Mouse (Mus musculus) liver, adult 2 months (tissue): ENCODE measurements around the gene Brf1. TPM values are rescaled to one million over a fixed set of nuclear protein-coding genes. Genes with fewer than 3 reads are reported as not detected.

Experiments used
- DNase-seq: peaks from one replicate; pipeline ENCODE4 v3.0.0-alpha.2; 2011; ENCODE audit warnings: low read depth, low spot score; ENCODE audit errors: extremely low read depth
- H3K27ac ChIP-seq: fragments of 200-500 bp; replicated peaks from 2 replicates; pipeline ENCODE4 v1.5.1; 2012; ENCODE audit warnings: low read depth, mild to moderate bottlenecking, control low read depth, inconsistent platforms, low read length; ENCODE audit not compliant: insufficient read depth
- H3K27me3 ChIP-seq: fragments of 200-500 bp; 2 replicates; pipeline ENCODE4 v1.6.1; 2012; ENCODE audit warnings: mild to moderate bottlenecking, moderate library complexity, low read length, inconsistent platforms; ENCODE audit not compliant: control insufficient read depth, insufficient read depth
- H3K36me3 ChIP-seq: fragments of 200-500 bp; 2 replicates; pipeline ENCODE4 v1.6.1; 2012; ENCODE audit warnings: low read length, inconsistent platforms; ENCODE audit not compliant: control insufficient read depth, insufficient read depth
- H3K4me1 ChIP-seq: fragments of 200-500 bp; 2 replicates; pipeline ENCODE4 v1.6.1; 2011; ENCODE audit warnings: low read length; ENCODE audit not compliant: control insufficient read depth, insufficient read depth
- H3K4me3 ChIP-seq: fragments of 200-500 bp; 2 replicates; pipeline ENCODE4 v1.5.1; 2011; ENCODE audit warnings: low read depth, mild to moderate bottlenecking, control low read depth, low read length, moderate library complexity; ENCODE audit not compliant: insufficient read depth
- H3K79me2 ChIP-seq: fragments of 200-500 bp; 2 replicates; pipeline ENCODE4 v1.6.1; 2012; ENCODE audit warnings: inconsistent platforms, mild to moderate bottlenecking, low read length, moderate library complexity; ENCODE audit not compliant: control insufficient read depth, insufficient read depth
- H3K9ac ChIP-seq: fragments of 200-500 bp; 2 replicates; pipeline ENCODE4 v1.6.1; 2012; ENCODE audit warnings: low read depth, mild to moderate bottlenecking, control low read depth, inconsistent platforms, low read length
- CTCF ChIP-seq: fragments of 200-500 bp; IDR thresholded peaks from 2 replicates; pipeline ENCODE4 v1.5.1; 2011; ENCODE audit warnings: low read depth, low read length, control low read depth
- POLR2A ChIP-seq: fragments of 200-500 bp; IDR thresholded peaks from 2 replicates; pipeline ENCODE4 v1.6.1; 2011; ENCODE audit warnings: low read length, control low read depth; ENCODE audit not compliant: insufficient read depth; ENCODE audit errors: extremely low read depth
- WGBS: fragments of 180-500 bp; shearing (Covaris S2); methylation state at CpG from one replicate; pipeline ENCODE4 v1.1.7; 2018; 5-methylcytosine and 5-hydroxymethylcytosine counted together
- polyA plus RNA-seq: library from polyadenylated mRNA; depleted of rRNA; stranded (reverse); fragments of >200 nt; gene quantifications from 2 replicates; pipeline ENCODE4 v1.2.3, GENCODE M21; 2012
- total RNA-seq: library from RNA; depleted of rRNA; stranded (reverse); fragments of >200 nt; gene quantifications from 2 replicates; pipeline ENCODE4 v1.2.3, GENCODE M21; 2014

The Brf1 gene
- total and polyA plus RNA-seq, 2 experiments, result 17.1 to 31.5 TPM

DNA sequence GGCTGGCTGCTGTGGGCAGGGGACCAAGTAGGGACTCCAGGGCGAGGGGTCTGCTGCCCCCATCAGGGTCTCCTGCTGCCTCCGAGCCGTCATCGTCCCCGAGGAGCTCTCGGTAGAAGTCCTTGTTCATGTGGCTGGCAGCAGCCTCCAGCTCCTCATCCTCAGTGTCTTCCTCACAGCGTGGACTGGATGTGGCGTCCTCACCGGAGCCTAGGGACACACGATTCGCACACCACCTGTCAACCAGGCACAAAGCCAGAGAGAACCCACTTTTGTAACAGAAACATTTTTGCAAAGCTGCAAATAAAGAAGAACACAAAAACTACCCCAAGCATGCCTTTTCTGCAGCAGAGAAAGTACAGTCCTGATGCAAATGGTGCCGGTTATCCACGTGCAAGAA, 34.7 kb downstream of the Brf1 start:
- Histone ChIP-seq H3K79me2 (no peaks in the 10 kb centered on the region), H3K27ac (no peak overlapping the region), H3K9ac (no peak overlapping the region), H3K4me1 (no peaks in the 10 kb centered on the region), H3K27me3 (no peaks in the 10 kb centered on the region), H3K4me3 (no peak overlapping the region), H3K36me3 (peaks cover 43% of the 10 kb centered on the region)
- 93% methylated on average over 13 of the region's 13 CpGs for WGBS
- no peak for DNase-seq
- TF ChIP-seq CTCF (no peak), POLR2A (no peak)

GRCm38 (mm10) chr12:112961872-112962271, 38.6 kb downstream of the Brf1 start:
- DNase-seq, result no peak
- H3K27ac ChIP-seq, result no peak overlapping the region
- no peak overlapping the region for H3K4me3 ChIP-seq
- H3K36me3 ChIP-seq, result peaks cover 26% of the 10 kb centered on the region
- 74% methylated on average over 5 of the region's 5 CpGs for WGBS
- TF ChIP-seq POLR2A (no peak), CTCF (no peak)
- H3K27me3 ChIP-seq, result no peaks in the 10 kb centered on the region
- H3K9ac ChIP-seq, result no peak overlapping the region
- H3K79me2 ChIP-seq, result no peaks in the 10 kb centered on the region
- no peaks in the 10 kb centered on the region for H3K4me1 ChIP-seq

- DNase-seq, result no peak
- H3K9ac ChIP-seq, result no peak overlapping the region
- H3K79me2 ChIP-seq, result no peaks in the 10 kb centered on the region
- no peak for TF ChIP-seq POLR2A
- TF ChIP-seq CTCF, result no peak
- no peak overlapping the region for H3K4me3 ChIP-seq
- H3K27me3 ChIP-seq, result no peaks in the 10 kb centered on the region
- no peaks in the 10 kb centered on the region for H3K4me1 ChIP-seq
- peaks cover 23% of the 10 kb centered on the region for H3K36me3 ChIP-seq
- 83% methylated on average over 7 of the region's 7 CpGs for WGBS
- no peak overlapping the region for H3K27ac ChIP-seq
Measured at GRCm38 (mm10) chr12:112961428-112961827, 39.1 kb downstream of the Brf1 start.

- 83% methylated on average over 8 of the region's 8 CpGs for WGBS
- Histone ChIP-seq H3K4me1 (no peaks in the 10 kb centered on the region), H3K27ac (no peak overlapping the region), H3K36me3 (peaks cover 18% of the 10 kb centered on the region), H3K27me3 (no peaks in the 10 kb centered on the region), H3K9ac (no peak overlapping the region), H3K4me3 (no peak overlapping the region), H3K79me2 (no peaks in the 10 kb centered on the region)
- no peak for TF ChIP-seq CTCF
- TF ChIP-seq POLR2A, result no peak
- no peak for DNase-seq
Measured at GRCm38 (mm10) chr12:112959421-112959820, 41.1 kb downstream of the Brf1 start.

- no peak overlapping the region for H3K9ac ChIP-seq
- no peaks in the 10 kb centered on the region for H3K4me1 ChIP-seq
- no peak for DNase-seq
- 60% methylated on average over 4 of the region's 4 CpGs for WGBS
- no peaks in the 10 kb centered on the region for H3K27me3 ChIP-seq
- TF ChIP-seq CTCF, result peak; percentile 55
- no peak for TF ChIP-seq POLR2A
- H3K36me3 ChIP-seq, result peaks cover 11% of the 10 kb centered on the region; the same call in 1 of the 2 replicates
- H3K4me3 ChIP-seq, result no peak overlapping the region
- H3K79me2 ChIP-seq, result no peaks in the 10 kb centered on the region
- no peak overlapping the region for H3K27ac ChIP-seq
Measured at GRCm38 (mm10) chr12:112958303-112958702, 42.2 kb downstream of the Brf1 start.

DNA sequence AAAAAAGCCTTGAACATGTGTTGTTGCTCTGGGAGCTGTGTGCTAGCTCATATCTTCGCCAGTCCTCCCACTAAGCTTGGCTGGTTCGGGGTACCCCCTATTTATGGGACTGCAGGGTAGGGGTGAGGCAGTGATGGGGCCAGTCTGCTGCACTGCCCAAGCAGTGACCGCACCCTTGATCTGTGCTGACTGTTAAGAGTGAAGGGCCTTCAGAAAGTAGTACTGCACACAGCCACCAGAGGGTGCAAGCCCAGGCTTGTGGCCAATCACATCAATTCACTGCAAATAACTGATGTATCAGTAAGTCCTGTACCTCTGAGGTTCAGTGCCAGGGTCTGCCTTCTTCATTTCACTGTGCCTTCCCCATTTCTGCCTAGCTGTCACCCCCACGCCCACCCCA, 44.7 kb downstream of the Brf1 start:
- TF ChIP-seq CTCF, result peak; percentile 88
- no peak for TF ChIP-seq POLR2A
- no peaks in the 10 kb centered on the region for H3K27me3 ChIP-seq
- H3K9ac ChIP-seq, result no peak overlapping the region
- peaks cover 2% of the 10 kb centered on the region; the same call in 1 of the 2 replicates for H3K36me3 ChIP-seq
- H3K79me2 ChIP-seq, result no peaks in the 10 kb centered on the region
- H3K27ac ChIP-seq, result no peak overlapping the region
- H3K4me3 ChIP-seq, result no peak overlapping the region
- 44% methylated on average over 4 of the region's 4 CpGs for WGBS
- peaks cover 3% of the 10 kb centered on the region for H3K4me1 ChIP-seq
- peak; percentile 50 for DNase-seq
